Mouse (Mus musculus): ENCODE measurements around the gene Uck1. TPM values are rescaled to one million over a fixed set of nuclear protein-coding genes. Genes with fewer than 3 reads are reported as not detected.

The Uck1 gene
- polyA plus RNA-seq, 1 experiment from 2014 or later, result 78.4 TPM

- H3K4me2 ChIP-seq, result no peak overlapping the region
- H3K9ac ChIP-seq, result no peak overlapping the region
- no peak for ATAC-seq (ENCODE audit: low FRiP score)
- H3K4me3 ChIP-seq (replicated peaks), result no peak overlapping the region
- no peaks in the 10 kb centered on the region for H3K4me1 ChIP-seq
- peaks cover 100% of the 10 kb centered on the region for H3K36me3 ChIP-seq (replicated peaks)
- no peaks in the 10 kb centered on the region for H3K9me3 ChIP-seq
- 93% methylated on average over 10 of the region's 10 CpGs for WGBS
- peak overlapping the region; percentile 53; the same call in 1 of the 2 replicates for H3K27ac ChIP-seq
- H3K27me3 ChIP-seq, result no peaks in the 10 kb centered on the region
Observed at GRCm38 (mm10) chr2:32213000-32213399, 47.0 kb downstream of the Uck1 start.

GRCm38 (mm10) chr2:32211689-32212088 lies 48.3 kb downstream of the Uck1 start:
- no peak for ATAC-seq (ENCODE audit: low FRiP score)
- Histone ChIP-seq H3K9ac (no peak overlapping the region), H3K27ac (no peak overlapping the region; the same call in 1 of the 2 replicates), H3K4me1 (no peaks in the 10 kb centered on the region), H3K27me3 (no peaks in the 10 kb centered on the region), H3K4me3 (replicated peaks) (no peak overlapping the region), H3K4me2 (no peak overlapping the region), H3K9me3 (no peaks in the 10 kb centered on the region), H3K36me3 (replicated peaks) (peaks cover 100% of the 10 kb centered on the region)
- WGBS, result 93% methylated on average over 8 of the region's 8 CpGs

GRCm38 (mm10) chr2:32207682-32208081 lies 52.3 kb downstream of the Uck1 start:
- H3K9me3 ChIP-seq, result no peaks in the 10 kb centered on the region
- WGBS, result 96% methylated on average over 1 of the region's 1 CpGs
- ATAC-seq (ENCODE audit: low FRiP score), result no peak
- no peaks in the 10 kb centered on the region for H3K4me1 ChIP-seq
- no peaks in the 10 kb centered on the region for H3K27me3 ChIP-seq
- peaks cover 100% of the 10 kb centered on the region for H3K36me3 ChIP-seq (replicated peaks)
- no peak overlapping the region for H3K4me3 ChIP-seq (replicated peaks)
- no peak overlapping the region for H3K4me2 ChIP-seq
- H3K9ac ChIP-seq, result no peak overlapping the region
- no peak overlapping the region for H3K27ac ChIP-seq

Other genes starting within 250 kb of the Uck1 start
- gene Fam78a, start 175.3 kb downstream of the Uck1 start, polyA plus RNA-seq (2016; fragmentation: Nextera tagmentation; extraction: Ambion mirVana), result 0.67 and 0.88 TPM in 2 replicates
- gene Plpp7, start 164.6 kb downstream of the Uck1 start, polyA plus RNA-seq (2016; fragmentation: Nextera tagmentation; extraction: Ambion mirVana), result 7.0 and 7.2 TPM in 2 replicates
- 96.9 and 110 TPM in 2 replicates for gene Prrc2b, start 109.1 kb downstream of the Uck1 start, polyA plus RNA-seq (2016; fragmentation: Nextera tagmentation; extraction: Ambion mirVana)
- 26.6 and 29.4 TPM in 2 replicates for gene Pomt1, start 23.6 kb downstream of the Uck1 start, polyA plus RNA-seq (2016; fragmentation: Nextera tagmentation; extraction: Ambion mirVana)
- 23.0 and 26.5 TPM in 2 replicates for gene Golga2, start 27.2 kb upstream of the Uck1 start, polyA plus RNA-seq (2016; fragmentation: Nextera tagmentation; extraction: Ambion mirVana)
- 391 and 397 TPM in 2 replicates for gene Swi5, start 27.9 kb upstream of the Uck1 start, polyA plus RNA-seq (2016; fragmentation: Nextera tagmentation; extraction: Ambion mirVana)
- gene Ciz1, start 92.2 kb upstream of the Uck1 start, polyA plus RNA-seq (2016; fragmentation: Nextera tagmentation; extraction: Ambion mirVana), result 59.1 and 67.5 TPM in 2 replicates
- gene Dnm1, start 93.2 kb upstream of the Uck1 start, polyA plus RNA-seq (2016; fragmentation: Nextera tagmentation; extraction: Ambion mirVana), result 18.6 and 19.4 TPM in 2 replicates
- 51.0 and 51.4 TPM in 2 replicates for gene 1110008P14Rik, start 121.8 kb upstream of the Uck1 start, polyA plus RNA-seq (2016; fragmentation: Nextera tagmentation; extraction: Ambion mirVana)
- 0.45 and 0.50 TPM in 2 replicates for gene Lcn2, start 128.1 kb upstream of the Uck1 start, polyA plus RNA-seq (2016; fragmentation: Nextera tagmentation; extraction: Ambion mirVana)
- 29.6 and 29.9 TPM in 2 replicates for gene Ptges2, start 135.7 kb upstream of the Uck1 start, polyA plus RNA-seq (2016; fragmentation: Nextera tagmentation; extraction: Ambion mirVana)
- 6.1 and 6.2 TPM in 2 replicates for gene Naif1, start 190.3 kb upstream of the Uck1 start, polyA plus RNA-seq (2016; fragmentation: Nextera tagmentation; extraction: Ambion mirVana)
- 38.8 and 39.9 TPM in 2 replicates for gene Slc25a25, start 191.3 kb upstream of the Uck1 start, polyA plus RNA-seq (2016; fragmentation: Nextera tagmentation; extraction: Ambion mirVana)